In genomic region chr8:125910365-125911228, GRCm38 (mm10) we compare ENCODE assay signal across 10 mouse cellular contexts. TPM values are rescaled to one million over a fixed set of nuclear protein-coding genes. Genes with fewer than 3 reads are reported as not detected.
DNase-seq lines count a peak whose midpoint lies in the region; ATAC-seq lines count a peak whose summit lies in the region.
"Had no signal": no experiment of that assay in that cellular context is flagged by ENCODE, and none has a peak within 500 bp of the region (broad histone marks: within the 10 kb centered on the region; RNA-seq: fewer than 3 reads in every experiment).

Map3k21 (plus strand) TSS chr8:125910450.

- DNase-seq in adrenal gland, postnatal 14 days, result peak; percentile 73
- peak; percentile 68 for DNase-seq in forebrain, embryonic 11.5 days (ENCODE audit: low spot score)
- peak; percentile 30 for DNase-seq in hindbrain, embryonic 14.5 days (ENCODE audit: low spot score)
- no peak for DNase-seq in frontal cortex, adult 2 months (ENCODE audit: extremely low spot score in 1 of 2, low spot score in 1 of 2)

- peaks cover 4% of the 10 kb centered on the region; the same call in 1 of the 2 replicates for H3K9me3 ChIP-seq in erythroblast, embryonic 14.5 days (ENCODE audit: control insufficient read depth, low read length)
- H3K9me3 ChIP-seq in forebrain, embryonic 11.5 days (ENCODE audit: control insufficient read depth, low read length), result no peaks in the 10 kb centered on the region
- H3K9me3 ChIP-seq in hindbrain, embryonic 14.5 days (ENCODE audit: control insufficient read depth, low read length), result 0 out of 2 replicates have a peak, but pooled peaks cover 4% of the 10 kb centered on the region
- no peaks in the 10 kb centered on the region for H3K9me3 ChIP-seq in lung, embryonic 15.5 days
- peaks cover 4% of the 10 kb centered on the region; the same call in 1 of the 2 replicates for H3K9me3 ChIP-seq in stomach, embryonic 16.5 days (replicated peaks; ENCODE audit: control insufficient read depth, low read length)

- H3K4me2 ChIP-seq in forebrain, embryonic 11.5 days (ENCODE audit: low read depth, low read length, severe bottlenecking), result peak within 1 kb of the TSS; percentile 97
- peak within 1 kb of the TSS; percentile 74 for H3K4me2 ChIP-seq in hindbrain, embryonic 14.5 days (replicated peaks)
- peak within 1 kb of the TSS; percentile 92 for H3K4me2 ChIP-seq in lung, embryonic 15.5 days
- peak within 1 kb of the TSS; percentile 98 for H3K4me2 ChIP-seq in stomach, embryonic 16.5 days (ENCODE audit: low read depth, low read length)

- peaks cover 40% of the 10 kb centered on the region for H3K27me3 ChIP-seq in erythroblast, embryonic 14.5 days (ENCODE audit: control insufficient read depth)
- H3K27me3 ChIP-seq in forebrain, embryonic 11.5 days (ENCODE audit: control insufficient read depth, insufficient read depth, low read length), result peaks cover 44% of the 10 kb centered on the region
- peaks cover 66% of the 10 kb centered on the region for H3K27me3 ChIP-seq in hindbrain, embryonic 14.5 days (ENCODE audit: control insufficient read depth, insufficient read depth, low read length)
- H3K27me3 ChIP-seq in lung, embryonic 15.5 days, result peaks cover 41% of the 10 kb centered on the region
- peaks cover 40% of the 10 kb centered on the region for H3K27me3 ChIP-seq in stomach, embryonic 16.5 days (ENCODE audit: control insufficient read depth, insufficient read depth, low read length)

- peak within 1 kb of the TSS; percentile 23 for H3K9ac ChIP-seq in forebrain, embryonic 11.5 days (ENCODE audit: low read length)
- peak within 1 kb of the TSS; percentile 58 for H3K9ac ChIP-seq in hindbrain, embryonic 14.5 days
- peak within 1 kb of the TSS; percentile 56 for H3K9ac ChIP-seq in lung, embryonic 15.5 days
- H3K9ac ChIP-seq in stomach, embryonic 16.5 days (ENCODE audit: low read length), result peak within 1 kb of the TSS; percentile 66

- no peaks in the 10 kb centered on the region for H3K36me3 ChIP-seq in erythroblast, embryonic 14.5 days (ENCODE audit: control insufficient read depth)
- H3K36me3 ChIP-seq in forebrain, embryonic 11.5 days (ENCODE audit: control insufficient read depth, insufficient read depth, low read length), result no peaks in the 10 kb centered on the region
- no peaks in the 10 kb centered on the region for H3K36me3 ChIP-seq in hindbrain, embryonic 14.5 days (replicated peaks; ENCODE audit: control insufficient read depth, insufficient read depth)
- H3K36me3 ChIP-seq in lung, embryonic 15.5 days, result no peaks in the 10 kb centered on the region
- H3K36me3 ChIP-seq in stomach, embryonic 16.5 days (ENCODE audit: control insufficient read depth, insufficient read depth, low read length), result no peaks in the 10 kb centered on the region

- no peak within 1 kb of the TSS for H3K27ac ChIP-seq in forebrain, embryonic 11.5 days (ENCODE audit: low read depth, low read length)
- no peak within 1 kb of the TSS for H3K27ac ChIP-seq in hindbrain, embryonic 14.5 days
- H3K27ac ChIP-seq in lung, embryonic 15.5 days, result peak within 1 kb of the TSS; percentile 71
- H3K27ac ChIP-seq in stomach, embryonic 16.5 days (ENCODE audit: low read length), result peak within 1 kb of the TSS; percentile 52

- H3K4me3 ChIP-seq in erythroblast, embryonic 14.5 days (replicated peaks), result peak within 1 kb of the TSS; percentile 41
- peak within 1 kb of the TSS; percentile 48 for H3K4me3 ChIP-seq in forebrain, embryonic 11.5 days (ENCODE audit: low read depth, low read length)
- peak within 1 kb of the TSS; percentile 56 for H3K4me3 ChIP-seq in hindbrain, embryonic 14.5 days (replicated peaks; ENCODE audit: low read length)
- peak within 1 kb of the TSS; percentile 57 for H3K4me3 ChIP-seq in lung, embryonic 15.5 days
- H3K4me3 ChIP-seq in stomach, embryonic 16.5 days (replicated peaks; ENCODE audit: low read length), result peak within 1 kb of the TSS; percentile 58

- ATAC-seq in erythroblast, adult 5-6 weeks (replicated peaks; ENCODE audit: low FRiP score, poor library complexity, severe bottlenecking), result no peak
- ATAC-seq in forebrain, embryonic 11.5 days (replicated peaks; ENCODE audit: low FRiP score), result no peak; the same call in 1 of the 2 replicates
- peak; percentile 62 for ATAC-seq in hindbrain, embryonic 14.5 days (ENCODE audit: low FRiP score)
- ATAC-seq in lung, embryonic 15.5 days (ENCODE audit: borderline replicate concordance, extremely low read depth, low FRiP score, low TSS enrichment), result peak; percentile 20; the same call in 1 of the 2 replicates
- peak; percentile 34 for ATAC-seq in stomach, embryonic 16.5 days (ENCODE audit: insufficient read depth, low FRiP score)

- under 1% methylated on average over 87 of the region's 93 CpGs for WGBS in forebrain, embryonic 11.5 days
- under 1% methylated on average over 92 of the region's 93 CpGs for WGBS in hindbrain, embryonic 14.5 days
- WGBS in lung, embryonic 15.5 days, result under 1% methylated on average over 70 of the region's 93 CpGs
- under 1% methylated on average over 88 of the region's 93 CpGs for WGBS in stomach, embryonic 16.5 days

- H3K4me1 ChIP-seq in erythroblast, embryonic 14.5 days (ENCODE audit: control insufficient read depth), result no peaks in the 10 kb centered on the region
- peaks cover 8% of the 10 kb centered on the region for H3K4me1 ChIP-seq in forebrain, embryonic 11.5 days (replicated peaks; ENCODE audit: control insufficient read depth, insufficient read depth, low read length)
- H3K4me1 ChIP-seq in hindbrain, embryonic 14.5 days (replicated peaks; ENCODE audit: control insufficient read depth, insufficient read depth, low read length), result peaks cover 5% of the 10 kb centered on the region; the same call in 1 of the 2 replicates
- H3K4me1 ChIP-seq in lung, embryonic 15.5 days, result peaks cover 17% of the 10 kb centered on the region
- H3K4me1 ChIP-seq in stomach, embryonic 16.5 days (ENCODE audit: control insufficient read depth, insufficient read depth, low read length), result 0 out of 2 replicates have a peak, but pooled peaks cover 6% of the 10 kb centered on the region

RNA-seq across cellular contexts. Expression of gene Map3k21, which starts in this region (rescaled TPM):
- not detected in 2 replicates for polyA plus RNA-seq in erythroblast, embryonic 14.5 days (2012)
- not detected in 2 replicates for total RNA-seq in erythroblast, adult 5-6 weeks (2015; ENCODE audit: low replicate concordance)
- not detected in 2 replicates for total RNA-seq in erythroblast, adult 5-6 weeks (2017; ENCODE audit: low replicate concordance)
- 1.3 and 1.4 TPM in 2 replicates for total RNA-seq in adrenal gland, postnatal 14 days (2021)
- 0.08 TPM in 1 of 2 replicates, not detected in the other for polyA plus RNA-seq in forebrain, embryonic 11.5 days (2014; fragmentation: Nextera tagmentation; extraction: Ambion mirVana)
- 0.99 and 1.0 TPM in 2 replicates for polyA plus RNA-seq in hindbrain, embryonic 14.5 days (2014; fragmentation: Nextera tagmentation; extraction: Ambion mirVana)
- 2.7 and 3.3 TPM in 2 replicates for polyA plus RNA-seq in lung, embryonic 15.5 days (2015; fragmentation: Nextera tagmentation; extraction: Ambion mirVana)
- polyA plus RNA-seq in stomach, embryonic 16.5 days (2015; fragmentation: Nextera tagmentation; extraction: Ambion mirVana), result 0.94 and 1.0 TPM in 2 replicates
- polyA plus RNA-seq in frontal cortex, adult 2 months (2012; rRNA removed), result 1.4 and 1.5 TPM in 2 replicates
- total RNA-seq: hematopoietic stem cell, adult 5-6 weeks had no signal
- polyA plus RNA-seq: C2C12 had no signal

Comparison
In these comparisons a context has a peak if more than half of its experiments do, and no peak if none do; other contexts are left out.
1. Peak in DNase-seq, H3K4me3 ChIP-seq, H3K9ac ChIP-seq and H3K4me2 ChIP-seq in forebrain, embryonic 11.5 days; RNA of the gene not detected or under 1 TPM.
2. ATAC-seq: peak in hindbrain, embryonic 14.5 days (single experiment), lung, embryonic 15.5 days (single experiment) and stomach, embryonic 16.5 days (single experiment); none in erythroblast, adult 5-6 weeks (single experiment) and forebrain, embryonic 11.5 days (single experiment).
3. DNase-seq: peak in adrenal gland, postnatal 14 days (single experiment) and hindbrain, embryonic 14.5 days (single experiment); none in frontal cortex, adult 2 months (0 of 2).
4. H3K27ac ChIP-seq: peak in lung, embryonic 15.5 days (single experiment) and stomach, embryonic 16.5 days (single experiment); none in forebrain, embryonic 11.5 days (single experiment) and hindbrain, embryonic 14.5 days (single experiment).
5. Peak in every context shown above with its lines, with median percentiles within 50 percentile points of each other: H3K4me3 ChIP-seq, H3K4me2 ChIP-seq and H3K9ac ChIP-seq.